Mouse (Mus musculus) forebrain, embryonic 16.5 days (tissue): ENCODE measurements at regions not wholly inside any gene's neighbourhood (a gene's known extent, or its start where the extent isn't known, plus 50 kb on each side); places are given as distances from the start of the nearest gene placed in this dataset.
A peak's percentile ranks its signal among the peaks of the same experiment; 100 is the strongest.

ENCODE experiments used
- ATAC-seq: fragments of 200-750 bp; cut with Nextera tagmentation; 2 replicates; pipeline ENCODE4 v1.8.0; 2017; ENCODE audit warnings: mild to moderate bottlenecking, moderate library complexity
- H3K27ac ChIP-seq: fragments of 300-500 bp; sonication (generic); 2 replicates; pipeline ENCODE4 v1.5.1; 2014; ENCODE audit warnings: low read length, control low read depth
- H3K27me3 ChIP-seq: fragments of 300-500 bp; sonication (generic); replicated peaks from 2 replicates; pipeline ENCODE4 v1.6.1; 2014; ENCODE audit warnings: low read length; ENCODE audit not compliant: control insufficient read depth, insufficient read depth
- H3K36me3 ChIP-seq: fragments of 300-500 bp; sonication (generic); 2 replicates; pipeline ENCODE4 v1.6.1; 2014; ENCODE audit not compliant: control insufficient read depth, insufficient read depth
- H3K4me1 ChIP-seq: fragments of 300-500 bp; sonication (generic); replicated peaks from 2 replicates; pipeline ENCODE4 v1.6.1; 2014; ENCODE audit warnings: low read length; ENCODE audit not compliant: control insufficient read depth, insufficient read depth
- H3K4me2 ChIP-seq: fragments of 300-500 bp; sonication (generic); 2 replicates; pipeline ENCODE4 v1.6.1; 2014; ENCODE audit warnings: mild to moderate bottlenecking, low read length, control low read depth
- H3K4me3 ChIP-seq: fragments of 300-500 bp; sonication (generic); replicated peaks from 2 replicates; pipeline ENCODE4 v1.5.1; 2014; ENCODE audit warnings: mild to moderate bottlenecking, low read length, control low read depth
- H3K9ac ChIP-seq: fragments of 300-500 bp; sonication (generic); replicated peaks from 2 replicates; pipeline ENCODE4 v1.6.1; 2014; ENCODE audit warnings: low read depth, low read length, control low read depth
- H3K9me3 ChIP-seq: fragments of 300-500 bp; sonication (generic); 2 replicates; pipeline ENCODE4 v1.6.1; 2016; ENCODE audit warnings: low read length; ENCODE audit not compliant: control insufficient read depth
- WGBS: fragments of 180-500 bp; shearing (Covaris S2); extraction: QIAGEN DNeasy Blood & Tissue Kit; methylation state at CpG from one replicate; pipeline ENCODE4 v1.1.7; 2014; 5-methylcytosine and 5-hydroxymethylcytosine counted together

GRCm38 (mm10) chr13:53888411-53888810 lies 167.1 kb downstream of the Drd1 start:
- Histone ChIP-seq H3K4me1 (no peaks in the 10 kb centered on the region), H3K4me2 (no peak overlapping the region), H3K27ac (no peak overlapping the region), H3K27me3 (no peaks in the 10 kb centered on the region), H3K36me3 (no peaks in the 10 kb centered on the region), H3K4me3 (no peak overlapping the region), H3K9me3 (no peaks in the 10 kb centered on the region), H3K9ac (no peak overlapping the region)
- over 99% methylated on average over 3 of the region's 3 CpGs for WGBS
- ATAC-seq, result no peak

DNA sequence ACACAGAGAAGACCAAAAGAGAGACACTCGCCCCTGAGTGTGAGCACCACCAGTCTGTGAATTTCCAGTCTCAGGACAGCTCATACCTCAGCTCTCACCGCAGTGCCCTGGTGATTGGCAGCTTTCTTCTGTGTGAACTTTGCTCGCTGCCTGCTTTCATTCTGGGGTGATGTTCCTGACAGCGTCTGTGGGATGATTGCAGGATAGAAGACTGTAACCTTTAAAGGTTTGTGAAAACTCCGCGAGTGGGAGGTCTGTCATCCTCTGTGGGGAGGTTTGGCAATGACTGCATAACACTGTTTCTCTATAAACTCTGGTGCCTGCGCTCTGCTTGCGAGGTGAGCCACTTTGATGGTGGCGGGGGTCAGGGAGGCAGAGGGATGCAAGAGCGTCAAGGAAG lies 169.7 kb downstream of the Drd1 start:
- no peak overlapping the region for H3K4me3 ChIP-seq
- peaks cover 6% of the 10 kb centered on the region; the same call in 1 of the 2 replicates for H3K4me1 ChIP-seq
- H3K36me3 ChIP-seq, result no peaks in the 10 kb centered on the region
- no peaks in the 10 kb centered on the region for H3K9me3 ChIP-seq
- no peak for ATAC-seq
- no peak overlapping the region for H3K9ac ChIP-seq
- H3K27me3 ChIP-seq, result no peaks in the 10 kb centered on the region
- H3K4me2 ChIP-seq, result no peak overlapping the region
- no peak overlapping the region for H3K27ac ChIP-seq
- 82% methylated on average over 10 of the region's 10 CpGs for WGBS

GRCm38 (mm10) chr13:53883206-53883605 lies 172.3 kb downstream of the Drd1 start:
- Histone ChIP-seq H3K4me2 (no peak overlapping the region), H3K27me3 (no peaks in the 10 kb centered on the region), H3K4me1 (peaks cover 11% of the 10 kb centered on the region; the same call in 1 of the 2 replicates), H3K27ac (no peak overlapping the region), H3K9me3 (no peaks in the 10 kb centered on the region), H3K9ac (no peak overlapping the region), H3K36me3 (no peaks in the 10 kb centered on the region), H3K4me3 (no peak overlapping the region)
- no peak for ATAC-seq
- WGBS, result 81% methylated on average over 6 of the region's 6 CpGs

DNA sequence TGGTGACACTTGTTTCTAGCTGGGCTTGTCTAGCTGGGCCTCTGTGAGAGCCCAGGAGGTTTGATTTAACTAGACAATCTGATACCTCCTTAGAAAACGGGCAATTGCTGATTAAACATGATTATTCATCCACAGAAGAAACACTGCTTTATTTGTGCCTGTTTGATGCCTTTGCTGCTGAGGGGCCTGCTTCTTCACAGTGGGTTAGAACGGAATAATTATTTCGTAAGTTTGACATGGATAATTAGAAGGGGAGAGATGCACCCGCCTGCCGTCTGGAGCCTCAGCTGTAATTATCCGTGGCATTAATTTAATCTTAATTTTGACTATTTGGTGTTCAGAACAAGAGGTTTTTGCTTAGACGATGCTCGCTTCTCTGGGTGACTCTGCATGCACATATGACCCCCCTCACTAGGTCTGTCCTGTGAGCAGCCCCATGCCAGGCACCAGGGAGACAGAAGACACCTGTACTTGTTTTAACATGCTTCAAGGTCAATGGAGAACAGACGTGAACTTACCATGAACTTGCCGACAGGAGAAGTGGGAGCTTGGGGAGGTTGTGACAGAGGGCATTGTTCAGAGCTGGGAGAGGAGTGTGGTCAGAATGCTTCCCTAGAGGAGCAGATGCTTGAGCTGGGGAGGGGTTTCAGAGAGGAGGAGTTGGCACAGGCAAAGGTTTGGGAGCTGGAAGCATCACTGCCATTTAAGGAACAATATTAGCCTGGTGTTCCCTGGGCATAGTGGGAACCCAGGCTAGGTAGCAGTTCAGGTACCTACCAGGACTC lies 174.8 kb downstream of the Drd1 start:
- no peak overlapping the region for H3K4me3 ChIP-seq
- H3K9ac ChIP-seq, result no peak overlapping the region
- peak; percentile 85 for ATAC-seq
- H3K27ac ChIP-seq, result peak overlapping the region; percentile 70
- no peaks in the 10 kb centered on the region for H3K27me3 ChIP-seq
- WGBS, result 14% methylated on average over 10 of the region's 10 CpGs
- no peaks in the 10 kb centered on the region for H3K36me3 ChIP-seq
- peak overlapping the region; percentile 7; the same call in 1 of the 2 replicates for H3K4me2 ChIP-seq
- H3K4me1 ChIP-seq, result peaks cover 11% of the 10 kb centered on the region; the same call in 1 of the 2 replicates
- no peaks in the 10 kb centered on the region for H3K9me3 ChIP-seq

DNA sequence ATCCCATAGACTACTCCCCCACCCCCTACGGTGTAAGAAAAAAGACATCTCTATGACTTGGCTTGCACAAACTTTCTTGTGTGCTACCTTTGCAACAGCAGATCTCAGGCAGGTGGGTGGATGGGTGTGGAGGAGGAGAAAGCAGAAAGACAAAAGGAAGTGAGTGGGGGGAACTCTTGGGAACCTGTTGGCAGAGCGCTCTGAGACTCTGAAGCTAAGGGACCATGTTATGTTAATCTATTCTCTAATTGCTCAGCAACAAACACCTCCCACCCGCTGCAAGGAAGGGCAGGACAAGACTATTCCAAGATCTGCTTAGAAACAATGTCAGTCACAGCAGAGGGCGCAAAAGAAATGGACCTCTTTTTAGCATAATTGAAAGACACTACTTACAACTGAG lies 180.0 kb downstream of the Drd1 start:
- no peak overlapping the region for H3K4me3 ChIP-seq
- no peak overlapping the region for H3K27ac ChIP-seq
- no peaks in the 10 kb centered on the region for H3K27me3 ChIP-seq
- no peak overlapping the region for H3K9ac ChIP-seq
- H3K4me2 ChIP-seq, result no peak overlapping the region
- H3K9me3 ChIP-seq, result no peaks in the 10 kb centered on the region; the same call in 1 of the 2 replicates
- H3K36me3 ChIP-seq, result no peaks in the 10 kb centered on the region
- WGBS, result 65% methylated on average over 4 of the region's 4 CpGs
- no peak for ATAC-seq
- peaks cover 4% of the 10 kb centered on the region; the same call in 1 of the 2 replicates for H3K4me1 ChIP-seq

- Histone ChIP-seq H3K9ac (no peak overlapping the region), H3K36me3 (no peaks in the 10 kb centered on the region), H3K4me2 (no peak overlapping the region), H3K9me3 (no peaks in the 10 kb centered on the region), H3K27me3 (no peaks in the 10 kb centered on the region), H3K27ac (no peak overlapping the region), H3K4me3 (no peak overlapping the region), H3K4me1 (peaks cover 5% of the 10 kb centered on the region; the same call in 1 of the 2 replicates)
- 83% methylated on average over 5 of the region's 5 CpGs for WGBS
- ATAC-seq, result no peak
Measured at GRCm38 (mm10) chr13:53865323-53865722, 190.2 kb downstream of the Drd1 start.

DNA sequence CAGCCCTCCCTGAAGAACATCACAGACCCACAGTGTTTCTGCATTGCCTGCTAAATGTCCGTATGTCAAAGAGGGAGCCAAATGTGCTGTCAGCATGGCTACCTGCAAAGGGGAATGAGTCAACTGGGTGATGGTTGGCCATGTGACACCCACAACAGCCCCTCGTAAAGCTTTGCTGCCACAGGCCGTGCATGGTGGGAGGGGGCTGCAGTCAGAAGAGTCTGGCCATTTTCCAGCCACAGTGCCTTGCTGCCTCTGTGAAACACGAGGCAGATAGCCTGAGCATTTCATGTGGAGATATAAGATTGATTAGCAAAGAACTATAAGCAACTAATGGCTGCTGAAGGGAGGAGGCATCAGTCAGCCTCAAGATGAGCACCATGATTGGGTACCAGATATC lies 193.2 kb downstream of the Drd1 start:
- Histone ChIP-seq H3K27ac (no peak overlapping the region), H3K9ac (no peak overlapping the region), H3K4me1 (peaks cover 5% of the 10 kb centered on the region; the same call in 1 of the 2 replicates), H3K9me3 (no peaks in the 10 kb centered on the region), H3K27me3 (no peaks in the 10 kb centered on the region), H3K4me2 (peak overlapping the region; percentile 17; the same call in 1 of the 2 replicates), H3K36me3 (no peaks in the 10 kb centered on the region), H3K4me3 (no peak overlapping the region)
- ATAC-seq, result no peak
- WGBS, result 31% methylated on average over 4 of the region's 4 CpGs

DNA sequence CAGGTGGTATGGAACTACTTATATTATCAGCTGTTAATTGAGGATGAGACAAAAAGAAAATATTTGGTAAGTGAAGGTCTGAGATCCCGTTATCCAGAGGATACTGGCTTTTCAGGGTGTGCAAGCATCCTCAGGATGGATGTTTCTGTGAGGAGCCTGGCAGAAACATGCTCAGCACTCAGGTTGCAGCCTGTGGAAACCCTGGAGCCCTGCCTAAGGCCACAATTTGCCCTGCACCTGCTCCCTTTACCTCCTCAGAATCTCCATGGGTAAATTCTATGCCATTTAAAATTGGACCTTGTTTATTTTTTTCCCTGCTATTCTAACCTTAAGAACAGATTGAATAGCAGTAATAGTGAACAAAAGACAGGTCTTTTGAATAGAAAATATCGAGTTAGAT lies 201.3 kb downstream of the Drd1 start:
- Histone ChIP-seq H3K9me3 (no peaks in the 10 kb centered on the region), H3K36me3 (no peaks in the 10 kb centered on the region), H3K4me3 (no peak overlapping the region), H3K27ac (no peak overlapping the region), H3K9ac (no peak overlapping the region), H3K27me3 (no peaks in the 10 kb centered on the region), H3K4me2 (no peak overlapping the region), H3K4me1 (peaks cover 2% of the 10 kb centered on the region; the same call in 1 of the 2 replicates)
- no peak for ATAC-seq
- WGBS, result 49% methylated on average over 2 of the region's 2 CpGs

GRCm38 (mm10) chr13:53850146-53850545 lies 205.4 kb downstream of the Drd1 start:
- H3K27ac ChIP-seq, result no peak overlapping the region
- no peak overlapping the region for H3K9ac ChIP-seq
- H3K27me3 ChIP-seq, result no peaks in the 10 kb centered on the region
- no peak overlapping the region for H3K4me2 ChIP-seq
- no peaks in the 10 kb centered on the region for H3K36me3 ChIP-seq
- 71% methylated on average over 9 of the region's 9 CpGs for WGBS
- H3K9me3 ChIP-seq, result no peaks in the 10 kb centered on the region
- peaks cover 2% of the 10 kb centered on the region; the same call in 1 of the 2 replicates for H3K4me1 ChIP-seq
- 0 out of 2 replicates have a peak, but pooled peaks have one; percentile 28 for ATAC-seq
- H3K4me3 ChIP-seq, result no peak overlapping the region
